Mouse (Mus musculus): ENCODE data around the gene Nr0b1. TPM values are rescaled to one million over a fixed set of nuclear protein-coding genes. Genes with fewer than 3 reads are reported as not detected.

Nr0b1 gene
- polyA plus RNA-seq (2012; rRNA removed): 0.61 and 0.74 TPM in 2 replicates

GRCm38 (mm10) chrX:86191614-86192419 is at the start of gene Nr0b1:
Gene Nr0b1, plus strand, starts transcription at chrX:86191764.

Other genes with a start within 250 kb of the Nr0b1 start
- not detected in 2 replicates for gene Samt3, start 147.6 kb upstream of the Nr0b1 start, polyA plus RNA-seq (2012; rRNA removed)
- not detected in 2 replicates for gene Mageb4, start 113.3 kb downstream of the Nr0b1 start, polyA plus RNA-seq (2012; rRNA removed)